Mouse (Mus musculus): ENCODE measurements around the gene Arf1. TPM values are rescaled to one million over a fixed set of nuclear protein-coding genes. Genes with fewer than 3 reads are reported as not detected.

Gene Arf1
- polyA plus RNA-seq, 2 experiments from 2014 or later, result 324 to 440 TPM

DNA sequence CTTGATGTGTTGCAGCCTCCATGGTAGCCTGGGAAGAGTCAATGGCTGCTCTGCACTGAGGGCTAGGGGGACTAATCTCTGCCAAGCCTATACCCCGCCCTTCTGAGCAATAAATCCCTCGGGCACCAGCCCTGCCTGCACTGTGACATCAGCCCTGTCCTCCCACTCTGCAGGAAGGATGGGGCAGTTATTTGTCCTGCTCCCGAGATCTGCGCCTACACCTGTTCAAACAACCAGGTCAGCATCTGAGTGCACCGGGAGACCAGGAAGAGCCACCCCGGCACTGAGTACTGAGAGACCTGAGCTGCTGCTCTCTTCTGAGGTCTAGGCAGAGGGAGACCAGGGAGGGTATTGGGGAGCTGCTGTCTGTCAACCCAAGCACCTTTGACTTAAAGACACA is 40.4 kb downstream of the Arf1 start:
- no peak for ATAC-seq

DNA sequence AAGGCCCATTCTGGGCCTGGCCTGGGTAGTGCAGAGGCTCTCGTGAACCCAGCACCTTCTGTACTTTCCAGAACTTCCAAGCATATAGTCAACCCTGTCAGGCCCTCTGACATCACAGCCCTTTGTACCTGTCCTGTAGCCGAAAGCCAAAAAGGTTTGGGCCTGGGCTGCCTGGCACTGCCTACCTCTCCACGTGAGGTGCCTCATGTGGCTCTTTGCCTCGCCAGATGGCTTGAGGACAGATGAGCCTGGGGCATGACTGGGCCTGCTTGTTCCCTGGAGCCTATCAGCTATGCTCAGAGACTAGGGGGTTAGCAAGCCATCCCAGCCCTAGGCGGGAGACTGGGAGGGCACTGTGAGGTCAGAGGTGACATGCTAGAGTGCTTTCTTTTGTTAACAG is 42.6 kb downstream of the Arf1 start:
- no peak for ATAC-seq

DNA sequence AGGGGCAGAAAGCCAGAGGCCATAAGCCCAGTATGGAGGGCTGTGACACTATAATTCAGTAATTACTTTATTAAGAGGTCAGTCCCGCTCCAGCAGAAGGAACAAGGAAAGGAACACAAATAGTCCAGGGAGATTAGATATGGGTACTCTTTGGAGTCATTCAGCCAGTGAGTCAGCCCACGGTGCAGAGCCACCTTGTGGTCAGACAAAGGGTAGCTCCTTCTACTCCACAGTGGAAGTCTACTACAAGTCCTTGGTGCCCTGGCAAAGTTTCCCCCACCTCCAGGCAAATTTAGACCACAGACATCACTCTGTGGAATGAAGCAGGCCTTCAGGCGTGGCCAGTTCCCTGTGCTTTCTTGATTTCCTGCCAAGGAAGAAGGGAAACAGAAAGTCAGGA is 44.2 kb downstream of the Arf1 start:
- ATAC-seq, result peak; percentile 77

DNA sequence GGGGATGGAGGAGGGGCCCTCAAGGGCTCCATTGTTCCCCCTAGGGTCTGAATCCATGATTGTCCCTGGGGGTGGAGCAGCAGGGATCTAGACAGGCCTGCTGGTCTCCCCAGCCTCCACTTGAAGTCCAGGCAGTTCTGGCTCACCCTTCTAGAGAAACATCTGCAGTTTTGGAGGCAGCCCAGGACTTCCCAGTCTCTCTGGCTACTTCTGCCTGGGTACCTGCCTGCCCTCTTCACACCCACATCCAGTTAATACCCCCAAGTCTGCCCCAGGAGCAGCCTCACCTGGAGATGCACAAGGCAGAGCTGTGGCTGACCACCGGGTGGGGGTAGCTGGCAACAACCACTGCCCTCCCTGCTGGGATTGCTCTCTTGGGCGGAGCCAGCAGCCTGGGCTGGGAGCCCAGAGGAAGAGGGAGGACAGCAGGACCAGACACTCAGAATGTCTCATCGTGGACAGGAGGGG is 45.2 kb downstream of the Arf1 start, which contains the start of gene Gjc2:
Gene Gjc2 (minus strand): TSS at position 350 of the 468 bp plus-strand sequence.
- ATAC-seq, result no peak

- ATAC-seq, result no peak
These were observed 51.1 kb downstream of the Arf1 start for GRCm38 (mm10) chr11:59176921-59177320.

GRCm38 (mm10) chr11:59176475-59176874 is 51.6 kb downstream of the Arf1 start:
- no peak for ATAC-seq

DNA sequence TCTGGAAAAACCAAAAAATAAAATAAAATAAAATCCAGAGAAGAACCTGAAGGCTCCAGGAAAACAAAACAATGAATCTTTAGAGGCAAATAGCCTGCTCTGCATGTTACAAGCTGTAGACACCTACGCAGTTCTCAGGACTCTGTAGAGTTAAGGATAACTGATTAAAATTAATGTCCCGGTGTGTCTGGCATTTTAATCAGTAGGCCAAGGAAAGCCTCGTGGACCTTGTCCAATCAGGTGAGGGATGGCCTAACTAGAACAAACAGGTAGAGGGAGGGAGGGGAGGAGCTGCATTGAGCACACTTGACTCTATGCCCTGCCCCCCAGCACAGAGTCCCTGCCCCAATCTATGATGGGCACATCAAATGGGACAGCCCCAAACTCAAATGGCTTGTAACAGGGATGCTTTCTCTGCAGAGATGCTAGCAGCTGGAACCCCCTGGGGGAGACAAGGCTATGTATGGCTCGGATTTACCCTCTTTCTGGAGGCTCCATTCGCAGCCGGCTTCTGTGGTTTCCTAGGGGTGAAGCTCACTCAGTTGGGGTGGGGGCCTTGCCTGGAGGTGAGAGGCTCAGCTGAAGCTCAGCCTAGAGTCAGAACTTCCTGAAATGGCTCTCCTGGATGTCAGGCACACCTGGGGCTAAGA is 53.8 kb downstream of the Arf1 start:
- no peak for ATAC-seq

DNA sequence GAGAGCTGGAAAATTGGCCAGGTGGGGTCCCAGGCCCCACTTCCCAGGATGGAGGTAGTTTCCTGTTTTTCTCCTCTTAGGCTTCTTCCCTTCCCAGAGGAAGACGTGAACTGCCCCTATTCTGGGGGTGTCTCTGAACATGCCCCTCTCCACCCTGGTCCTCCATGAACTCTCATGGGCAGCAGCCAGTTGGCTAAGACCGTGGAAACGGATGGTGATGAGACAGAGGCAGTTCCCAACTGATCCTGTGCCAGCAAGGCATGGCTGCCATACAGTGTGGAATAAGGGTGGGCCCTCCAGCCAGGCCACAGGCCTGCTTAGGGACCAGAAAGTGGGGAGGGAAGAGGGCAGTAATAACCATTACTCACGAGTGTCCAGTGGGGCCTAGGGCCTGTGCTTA is 57.5 kb downstream of the Arf1 start:
- ATAC-seq, result no peak

DNA sequence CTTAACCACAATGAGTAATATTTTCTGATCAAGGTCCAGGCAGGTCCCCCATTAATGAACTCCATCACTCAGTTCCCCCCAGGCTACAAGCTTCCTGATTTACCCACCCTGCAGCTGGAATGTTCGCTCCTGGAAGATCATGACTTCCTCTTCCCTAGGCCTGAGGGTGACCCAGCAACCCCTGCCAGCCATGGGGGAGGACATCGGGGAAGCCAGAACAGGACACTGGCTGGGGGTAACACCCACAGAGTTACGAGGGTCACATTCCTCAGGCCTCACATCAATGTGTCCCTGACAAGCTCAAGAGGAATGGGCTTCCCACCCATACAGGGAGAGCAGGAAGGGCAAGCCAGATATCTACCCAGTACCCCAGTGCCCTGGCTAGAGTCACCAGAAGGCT is 58.3 kb downstream of the Arf1 start:
- ATAC-seq, result no peak

DNA sequence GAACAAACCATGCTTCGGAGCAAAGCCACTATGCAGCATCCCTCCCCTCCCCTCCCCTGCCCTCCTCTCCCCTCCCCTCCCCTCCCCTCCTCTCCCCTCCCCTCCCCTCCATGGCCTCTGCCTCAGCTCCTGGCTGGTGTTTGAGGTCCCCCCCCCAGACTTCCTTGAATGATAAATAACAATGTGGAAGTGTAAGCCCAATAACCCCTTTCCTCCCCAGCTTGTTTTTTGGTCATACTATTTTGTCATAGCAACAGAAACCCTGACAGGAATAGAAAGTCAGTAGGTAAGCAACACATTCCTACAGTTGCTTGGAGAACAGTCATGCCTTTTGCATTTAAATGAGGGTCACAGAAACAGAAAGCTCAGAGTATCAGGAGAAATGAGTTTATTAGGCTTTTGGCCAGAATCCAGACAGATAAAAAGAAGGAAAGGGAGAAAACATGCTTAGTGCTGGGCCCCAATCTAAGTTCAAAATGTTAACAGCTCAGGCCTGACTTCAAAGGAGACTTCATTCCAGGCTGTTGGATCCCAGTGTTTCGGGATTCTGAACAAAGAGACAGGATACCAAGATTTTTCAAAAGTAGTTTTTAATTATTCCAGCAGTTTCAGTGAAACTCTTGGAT is 62.3 kb downstream of the Arf1 start:
- no peak for ATAC-seq

DNA sequence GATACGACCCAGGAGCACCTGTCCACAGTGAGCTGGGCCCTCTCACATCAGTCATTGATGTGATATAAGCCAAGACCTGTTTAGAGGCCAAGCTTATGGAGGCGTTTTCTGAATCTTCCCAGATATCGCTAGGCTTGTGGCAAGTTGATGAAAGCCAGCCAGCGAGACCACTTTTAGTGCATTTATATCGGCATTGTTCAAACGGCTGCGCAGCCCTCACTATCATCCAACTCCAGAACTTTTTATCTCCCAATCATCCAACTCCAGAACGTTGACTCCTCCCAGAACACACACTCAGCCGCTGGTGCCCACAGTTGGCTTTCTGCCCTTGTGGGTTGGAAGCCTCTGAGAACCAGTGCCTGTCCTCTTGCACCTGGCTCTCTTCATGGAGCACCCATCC is 63.7 kb downstream of the Arf1 start:
- no peak for ATAC-seq

- ATAC-seq, result peak; percentile 98
These were observed 64.5 kb downstream of the Arf1 start, which contains the start of gene Iba57 for GRCm38 (mm10) chr11:59163255-59164236. Iba57 (minus strand) TSS chr11:59163739.

GRCm38 (mm10) chr11:59162443-59163254 is 65.4 kb downstream of the Arf1 start:
- no peak for ATAC-seq

Other genes with a start within 250 kb of the Arf1 start
- gene Obscn, start 91.9 kb downstream of the Arf1 start, polyA plus RNA-seq (2017; shearing (Covaris generic)), result not detected
- 1 to 10 TPM; 1.2 to 1.8 TPM for gene Iba57, start 64.5 kb downstream of the Arf1 start, polyA plus RNA-seq (2017; shearing (Covaris generic))
- not detected for gene Gjc2, start 45.1 kb downstream of the Arf1 start, polyA plus RNA-seq (2017; shearing (Covaris generic))
- gene Guk1, start 36.1 kb downstream of the Arf1 start, polyA plus RNA-seq (2017; shearing (Covaris generic)), result 10 to 100 TPM; 63.6 to 67.4 TPM
- 10 to 100 TPM; 57.0 to 62.4 TPM for gene Mrpl55, start 25.8 kb downstream of the Arf1 start, polyA plus RNA-seq (2017; shearing (Covaris generic))
- gene 2310033P09Rik, start 19.9 kb downstream of the Arf1 start, polyA plus RNA-seq (2017; shearing (Covaris generic)), result 10 to 100 TPM; 18.8 to 26.1 TPM
- gene Wnt3a, start 62.5 kb upstream of the Arf1 start, polyA plus RNA-seq (2017; shearing (Covaris generic)), result not detected
- not detected for gene Wnt9a, start 78.7 kb upstream of the Arf1 start, polyA plus RNA-seq (2017; shearing (Covaris generic))
- gene Prss38, start 147.4 kb upstream of the Arf1 start, polyA plus RNA-seq (2017; shearing (Covaris generic)), result not detected
- gene Jmjd4, start 221.8 kb upstream of the Arf1 start, polyA plus RNA-seq (2017; shearing (Covaris generic)), result 1 to 10 TPM; 3.9 to 6.9 TPM
- 10 to 100 TPM; 52.6 to 67.3 TPM for gene Snap47, start 222.9 kb upstream of the Arf1 start, polyA plus RNA-seq (2017; shearing (Covaris generic))
- 1 to 10 TPM; 6.0 to 6.9 TPM for gene Zfp867, start 244.2 kb upstream of the Arf1 start, polyA plus RNA-seq (2017; shearing (Covaris generic))

All from CD4-positive, CD25-positive, alpha-beta regulatory T cell, adult 4 months (primary cell).